Mouse (Mus musculus) thymus, postnatal 10 days (tissue): Measurements from ENCODE around the gene Josd1.

Experiments
- DNase-seq, 2 experiments: peaks; one replicate each; pipeline ENCODE4 v3.0.0; 2021; ENCODE audit warnings: low spot score in 2 of 2

Gene Josd1

GRCm38 (mm10) chr15:79687646-79688267 lies at the start of gene Josd1:
Gene Josd1, minus strand, starts transcription at chr15:79687919.
- peak; percentile 94 to 97 for DNase-seq

GRCm38 (mm10) chr15:79734311-79734710 lies 46.6 kb upstream of the Josd1 start:
- no peak for DNase-seq

DNA sequence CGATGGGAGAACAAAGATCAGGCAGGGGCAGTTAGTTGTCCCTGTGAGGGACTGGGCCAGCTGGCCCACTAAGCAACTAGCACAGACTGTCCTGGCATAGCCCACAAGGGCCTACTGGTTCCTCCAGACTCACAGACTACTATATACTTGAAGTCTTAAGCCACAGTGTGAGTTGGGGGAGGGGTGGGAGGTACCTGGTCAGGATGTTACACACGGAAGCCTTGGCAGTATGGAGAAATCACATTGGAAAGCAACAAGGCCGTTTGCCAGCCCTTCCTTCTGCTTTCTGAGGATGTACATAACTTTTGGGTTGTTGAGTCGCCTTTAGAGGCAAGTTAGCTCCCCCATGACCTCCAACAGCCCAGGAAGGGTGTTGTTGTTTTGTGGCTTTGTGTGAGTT lies 45.9 kb upstream of the Josd1 start:
- DNase-seq, result no peak

GRCm38 (mm10) chr15:79733192-79733591 lies 45.5 kb upstream of the Josd1 start:
- no peak for DNase-seq

GRCm38 (mm10) chr15:79731554-79731953 lies 43.8 kb upstream of the Josd1 start:
- DNase-seq, result no peak

- DNase-seq, result no peak
These were observed 41.1 kb upstream of the Josd1 start for GRCm38 (mm10) chr15:79728731-79729388.

DNA sequence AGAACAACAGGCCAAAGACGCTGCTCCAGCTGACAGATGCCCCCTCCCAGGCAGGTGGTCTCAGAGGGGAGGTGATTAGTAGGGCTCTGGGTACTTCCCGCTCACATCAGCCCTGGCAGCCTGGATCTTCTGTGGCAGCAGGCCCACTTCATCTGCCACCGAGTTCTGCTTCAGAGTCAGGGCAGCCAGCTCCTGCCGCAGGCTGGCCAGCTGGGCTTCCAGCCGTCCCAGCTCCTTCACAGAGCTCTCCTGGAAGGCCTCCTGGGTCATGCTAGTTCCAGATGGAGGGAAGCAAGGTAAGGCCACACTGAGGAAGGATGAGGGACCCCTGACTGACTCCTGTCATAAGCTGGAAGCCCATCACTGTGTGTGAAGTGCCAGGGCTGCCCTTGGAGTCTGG lies 40.6 kb upstream of the Josd1 start:
- DNase-seq, result no peak

DNA sequence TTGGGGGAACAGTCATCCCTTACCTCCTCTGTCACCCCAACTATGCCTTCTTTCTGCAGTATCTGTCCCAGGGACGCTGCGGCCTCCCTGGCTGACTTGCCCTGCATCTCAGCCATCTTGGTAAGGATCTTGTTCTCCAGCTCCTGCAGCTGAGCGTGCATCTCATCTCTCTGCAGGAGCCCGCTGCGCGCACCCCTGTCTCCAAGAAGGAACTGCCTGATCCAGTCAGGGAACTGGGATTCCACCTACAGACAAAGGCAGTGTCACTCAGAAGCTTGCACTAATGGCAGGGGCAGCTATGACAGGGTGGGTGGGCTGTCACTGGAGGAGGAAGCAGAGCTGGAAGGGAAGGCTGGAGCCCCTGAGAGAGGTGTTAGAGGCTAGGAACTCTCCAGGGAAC lies 40.1 kb upstream of the Josd1 start:
- DNase-seq, result no peak

GRCm38 (mm10) chr15:79725190-79725789 lies 37.6 kb upstream of the Josd1 start:
- no peak for DNase-seq

- no peak for DNase-seq
These were observed 35.7 kb upstream of the Josd1 start for GRCm38 (mm10) chr15:79723439-79723838.

- no peak for DNase-seq
These were observed 33.1 kb upstream of the Josd1 start for GRCm38 (mm10) chr15:79720796-79721195.

DNA sequence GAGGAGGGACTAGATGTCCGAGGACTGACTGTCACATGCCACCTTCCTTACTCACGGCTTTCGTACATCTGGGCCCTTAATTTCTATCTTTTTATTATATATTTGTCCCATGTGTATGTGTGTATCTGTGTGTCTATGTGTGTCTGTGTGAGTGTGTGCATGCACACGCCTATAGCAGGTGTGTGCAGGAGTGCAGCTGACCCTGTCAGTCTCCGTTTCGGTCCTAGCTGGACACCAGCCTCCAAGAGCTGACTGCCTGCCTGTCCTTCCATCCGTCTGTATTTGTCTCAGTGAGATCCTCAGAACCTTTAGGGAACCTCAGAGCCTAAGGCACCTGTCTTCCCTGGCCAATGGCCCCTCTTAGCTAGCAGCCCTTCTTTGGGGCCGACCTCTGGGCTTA lies 32.5 kb upstream of the Josd1 start:
- DNase-seq, result no peak

GRCm38 (mm10) chr15:79716710-79717109 lies 29.0 kb upstream of the Josd1 start:
- no peak for DNase-seq

GRCm38 (mm10) chr15:79715646-79716045 lies 27.9 kb upstream of the Josd1 start:
- no peak for DNase-seq

- no peak for DNase-seq
These were observed 20.6 kb upstream of the Josd1 start for GRCm38 (mm10) chr15:79708229-79708822.

DNA sequence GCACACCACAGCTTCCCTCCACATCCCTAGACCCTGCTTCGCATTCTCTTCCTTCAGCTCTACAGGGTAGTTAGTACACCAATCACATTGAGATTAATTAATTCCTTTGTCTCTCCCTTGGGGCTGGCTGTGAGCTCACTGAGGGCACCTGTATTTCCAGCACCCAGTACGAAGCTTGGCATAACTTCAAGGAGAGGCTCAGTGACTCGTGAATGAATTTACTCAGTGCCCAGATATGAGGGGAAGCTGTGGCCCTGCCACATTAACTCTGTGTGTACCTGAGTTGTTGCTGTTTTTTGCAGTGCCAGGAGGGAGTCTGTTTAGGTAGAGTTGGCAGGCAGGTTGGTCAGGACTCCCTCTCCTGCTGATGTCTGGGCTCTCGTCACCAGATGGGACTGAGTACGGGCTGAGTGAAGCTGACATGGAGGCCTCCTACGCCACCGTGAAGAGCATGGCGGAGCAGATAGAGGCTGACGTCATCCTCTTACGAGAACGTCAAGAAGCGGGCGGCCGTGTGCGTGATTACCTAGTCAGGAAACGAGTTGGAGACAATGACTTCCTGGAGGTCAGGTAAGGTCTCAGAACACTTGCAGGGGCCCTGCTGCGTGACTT lies 19.0 kb upstream of the Josd1 start:
- no peak for DNase-seq

DNA sequence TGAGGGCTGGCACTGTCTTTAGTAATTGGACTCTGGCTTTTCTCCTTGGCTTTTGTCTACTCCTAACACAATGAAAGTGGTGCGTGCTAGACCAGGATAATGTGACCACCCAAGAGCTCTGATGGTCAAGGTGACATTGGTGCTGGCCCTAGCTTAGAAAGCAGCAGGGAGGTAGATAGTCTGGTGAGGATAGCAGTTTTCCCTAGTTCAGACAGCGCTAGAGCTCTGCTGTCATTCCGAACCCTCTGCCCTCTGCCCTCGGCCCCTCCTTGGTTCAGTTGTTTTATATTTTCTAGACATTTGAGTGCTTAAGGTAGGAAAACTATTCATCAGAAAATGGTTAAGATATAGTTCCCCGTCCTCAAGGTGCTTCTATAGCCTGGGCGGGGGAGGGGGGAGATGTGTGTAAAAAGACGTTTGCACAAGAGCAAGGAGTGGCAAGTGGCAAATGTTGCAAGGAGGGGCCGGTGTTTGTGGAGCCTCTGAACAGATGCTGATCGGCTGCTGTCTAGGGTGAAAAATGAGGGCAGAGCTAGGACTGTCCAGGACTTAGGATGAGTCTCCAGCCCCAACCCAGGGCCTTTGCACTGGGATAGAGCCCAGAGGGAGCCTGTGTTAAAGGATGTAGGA lies 10.0 kb upstream of the Josd1 start:
- DNase-seq, result no peak

GRCm38 (mm10) chr15:79697011-79697410 lies 9.3 kb upstream of the Josd1 start:
- DNase-seq, result no peak

- DNase-seq, result no peak
These were observed 8.8 kb upstream of the Josd1 start for GRCm38 (mm10) chr15:79696508-79696907.

DNA sequence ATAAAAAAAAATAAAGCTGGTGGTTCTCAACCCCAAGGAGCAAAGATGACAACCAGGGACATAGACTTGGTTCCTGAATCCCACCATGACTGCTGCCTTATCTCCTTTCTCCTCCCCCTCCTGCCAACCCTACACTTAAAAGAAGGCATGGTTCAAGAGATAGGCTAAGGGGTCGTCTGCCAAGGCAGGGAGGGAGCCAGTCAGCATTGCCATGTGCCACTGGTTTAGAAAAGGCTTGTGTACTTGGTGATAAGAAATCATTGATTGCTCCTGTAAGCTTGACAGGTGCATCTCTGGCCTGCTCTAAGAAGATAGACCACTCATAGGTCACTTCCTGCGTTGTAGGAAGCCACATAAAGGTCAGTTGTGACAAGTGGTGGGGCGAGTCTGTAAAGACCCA lies 7.8 kb upstream of the Josd1 start:
- no peak for DNase-seq

- no peak for DNase-seq
These were observed 6.8 kb upstream of the Josd1 start for GRCm38 (mm10) chr15:79694512-79694911.

DNA sequence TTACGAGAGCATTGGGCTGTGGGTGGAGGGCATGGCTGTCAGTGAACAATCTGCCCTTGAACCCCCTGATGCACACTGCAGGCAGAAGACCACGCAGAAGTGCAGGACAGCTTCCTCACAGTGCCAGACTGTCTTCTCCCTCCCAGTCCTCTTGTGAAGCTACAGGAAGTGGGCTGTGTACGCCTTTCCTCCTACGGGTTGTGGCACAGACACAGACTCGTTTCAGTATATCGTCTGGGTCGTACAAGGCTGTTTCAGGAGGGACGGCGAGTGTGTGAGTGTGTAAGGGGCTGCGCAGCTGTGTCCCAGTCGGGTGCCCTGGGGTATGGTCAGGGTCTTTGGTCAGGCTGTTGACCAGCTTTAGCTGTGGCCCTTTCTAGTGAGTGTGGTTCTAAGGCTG lies 6.0 kb upstream of the Josd1 start:
- DNase-seq, result peak; percentile 53 to 59
